Mouse (Mus musculus) forelimb bud, embryonic 11.5 days (tissue): ENCODE data around the gene Nlrx1.
A peak's percentile ranks its signal among the peaks of the same experiment; 100 is the strongest.

Experiments
- DNase-seq: peaks from one replicate; pipeline ENCODE4 v3.0.0-alpha.2; 2012; ENCODE audit warnings: low read depth, low spot score

Gene Nlrx1

DNA sequence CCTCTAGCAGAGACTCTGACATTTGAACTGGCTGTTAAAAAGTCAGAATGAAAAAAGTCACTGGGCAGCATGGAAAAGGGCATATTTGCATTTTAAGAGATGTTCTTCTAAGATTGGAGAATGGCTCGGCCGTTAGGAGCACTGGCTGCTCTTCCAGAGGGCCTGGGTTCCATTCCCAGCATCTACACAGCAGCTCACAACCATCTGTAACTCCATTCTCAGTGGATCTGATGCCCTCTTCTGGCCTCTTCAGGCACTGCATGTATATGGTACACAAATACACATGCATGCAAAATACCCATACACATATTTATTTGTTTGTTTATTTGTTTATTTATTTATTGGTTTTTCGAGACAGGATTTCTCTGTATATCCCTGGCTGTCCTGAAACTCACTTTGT, 678 bp upstream of the Nlrx1 start:
- no peak for DNase-seq

DNA sequence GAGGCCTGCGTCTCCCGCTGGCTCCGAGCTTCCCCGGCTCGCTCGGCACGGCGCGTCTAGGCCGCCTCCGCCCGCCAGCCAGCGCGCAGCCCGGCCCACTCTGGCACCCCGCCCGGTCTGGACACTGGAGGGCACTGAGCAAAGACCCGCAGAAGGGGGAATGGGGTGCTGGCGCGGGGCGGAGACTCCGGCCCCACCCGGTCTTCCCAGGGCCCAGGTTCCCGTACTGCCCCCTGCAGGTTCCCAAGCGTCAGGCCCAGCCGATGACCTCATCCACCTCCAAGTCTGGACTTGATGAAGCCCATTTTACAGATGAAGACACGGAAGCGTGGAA, 405 bp downstream of the Nlrx1 start:
- DNase-seq = peak; percentile 72

DNA sequence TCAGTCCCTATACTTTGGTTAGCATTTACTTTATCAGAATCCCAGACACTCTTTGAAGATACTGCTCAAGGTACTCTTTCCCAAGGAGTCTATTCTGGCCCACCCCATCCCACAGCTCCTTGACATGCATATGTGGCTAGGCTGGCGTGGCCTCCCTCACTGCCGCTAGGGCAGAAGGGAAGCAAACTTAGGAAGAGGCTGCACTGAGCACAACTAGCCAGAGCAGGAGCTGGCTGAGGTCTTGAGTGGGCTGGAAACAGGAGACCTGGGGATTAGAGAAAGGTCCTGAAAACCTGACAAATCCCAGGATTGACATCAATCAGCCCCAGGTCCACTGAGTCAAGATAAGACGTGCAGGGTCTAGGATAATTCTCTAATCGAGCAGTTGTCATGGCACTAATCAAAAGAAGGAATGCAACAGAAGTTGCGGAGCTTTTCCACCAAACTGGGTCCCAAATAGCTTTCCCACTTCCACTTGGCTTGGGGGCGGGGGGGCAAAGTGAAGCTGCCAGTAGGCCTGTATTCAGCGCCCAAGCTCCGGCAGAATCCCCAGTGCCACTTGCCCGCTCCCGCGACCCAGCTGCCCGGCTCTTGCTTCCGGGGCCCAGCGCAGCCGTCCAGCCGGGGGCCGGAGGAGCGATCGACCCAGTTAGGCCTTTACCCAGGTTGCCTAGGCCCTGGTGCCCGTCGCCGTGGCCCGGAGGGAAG, 926 bp downstream of the Nlrx1 start:
- DNase-seq = no peak

DNA sequence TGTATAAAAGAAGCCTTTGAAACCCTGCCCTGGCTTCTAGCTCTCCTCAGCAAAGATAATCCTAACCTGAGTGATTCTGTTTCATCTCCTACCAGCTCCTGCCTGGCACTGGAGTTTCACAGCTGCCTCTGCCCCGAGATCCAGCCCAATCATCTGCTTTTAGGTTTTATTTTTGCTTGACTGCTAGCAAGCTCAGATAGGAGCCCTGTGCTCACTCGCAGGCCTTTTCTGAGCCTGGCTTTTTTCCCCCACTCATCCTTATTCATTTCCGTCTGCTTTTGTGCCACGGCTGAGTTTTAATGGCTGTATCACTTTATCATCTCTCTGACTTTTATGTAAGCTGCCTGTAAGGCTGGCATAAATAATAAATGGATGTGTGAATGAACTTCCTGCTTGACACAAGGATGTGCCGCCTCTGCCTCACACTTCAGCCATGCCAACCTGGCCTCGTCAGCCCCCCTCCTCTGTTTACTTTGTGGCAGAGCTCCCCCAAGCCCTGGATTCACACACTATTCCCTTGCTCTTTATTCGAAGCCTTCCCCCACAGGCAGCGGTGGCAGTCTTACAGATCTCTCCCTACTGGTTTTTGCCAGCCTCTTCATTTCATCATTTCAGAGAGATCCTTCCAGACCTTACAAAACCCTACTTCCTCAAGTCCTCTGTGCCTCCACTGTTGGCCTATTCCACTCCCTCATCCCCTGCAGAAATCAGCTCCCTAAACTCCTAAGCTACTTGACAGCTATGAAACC, 1.7 kb downstream of the Nlrx1 start:
- DNase-seq = no peak

DNA sequence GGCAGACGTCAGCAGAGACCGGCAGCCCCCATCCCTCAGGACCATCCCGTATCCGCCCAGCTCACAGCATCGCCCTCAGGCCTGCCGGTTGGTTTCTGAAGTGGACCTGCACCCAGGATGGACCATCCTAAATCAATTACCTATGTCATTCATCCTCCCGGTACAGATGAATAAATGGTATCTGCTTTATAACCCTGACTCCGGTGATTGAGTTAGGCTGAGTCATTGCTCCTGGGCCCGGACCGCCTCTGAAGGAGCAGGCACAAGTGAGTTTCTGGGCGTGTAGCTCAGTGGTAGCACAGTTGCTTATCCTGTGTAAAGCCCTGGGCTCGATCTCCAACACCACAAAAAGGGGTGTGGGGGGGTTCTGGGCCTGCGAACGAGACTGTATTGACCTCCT, 7.0 kb downstream of the Nlrx1 start:
- DNase-seq = no peak

DNA sequence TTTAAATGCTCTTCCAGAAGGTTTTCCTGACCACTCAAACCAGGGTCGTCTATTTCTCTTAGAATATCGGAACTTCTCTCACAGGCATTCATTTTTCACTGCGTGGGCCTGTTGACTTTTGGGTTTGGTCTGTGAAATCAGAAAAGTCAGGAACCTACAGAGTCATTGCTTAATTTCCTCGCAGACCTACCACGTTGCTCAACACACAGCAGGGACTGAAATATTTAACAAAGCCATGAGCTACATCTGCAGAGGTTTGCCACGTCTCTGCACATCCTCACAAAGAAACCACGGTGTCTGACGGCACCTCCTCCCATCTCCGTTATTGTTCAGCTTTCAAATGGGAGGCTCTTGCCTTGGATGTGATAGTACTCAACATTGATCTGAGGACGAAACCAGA, 9.4 kb downstream of the Nlrx1 start:
- no peak for DNase-seq

DNA sequence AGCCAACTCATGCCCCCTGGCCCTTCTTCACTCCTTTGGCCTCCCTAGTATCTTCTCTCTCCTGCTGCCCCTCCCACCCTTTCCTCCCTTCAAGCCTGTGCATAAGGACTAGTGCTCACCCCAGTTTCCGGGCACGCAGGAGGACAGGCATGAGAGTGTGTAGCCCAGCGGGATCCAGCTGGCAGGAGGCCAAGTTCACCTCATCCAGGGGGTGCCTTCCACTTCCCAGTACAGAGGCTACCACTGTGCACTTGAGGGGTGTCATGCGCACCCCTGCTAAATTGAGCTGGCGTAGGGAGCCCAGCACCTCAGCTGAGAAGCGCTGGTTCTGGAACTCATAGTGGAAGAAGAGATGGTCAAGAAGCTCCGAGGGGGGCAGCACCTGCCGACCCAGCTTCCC, 12.2 kb downstream of the Nlrx1 start:
- DNase-seq = no peak

DNA sequence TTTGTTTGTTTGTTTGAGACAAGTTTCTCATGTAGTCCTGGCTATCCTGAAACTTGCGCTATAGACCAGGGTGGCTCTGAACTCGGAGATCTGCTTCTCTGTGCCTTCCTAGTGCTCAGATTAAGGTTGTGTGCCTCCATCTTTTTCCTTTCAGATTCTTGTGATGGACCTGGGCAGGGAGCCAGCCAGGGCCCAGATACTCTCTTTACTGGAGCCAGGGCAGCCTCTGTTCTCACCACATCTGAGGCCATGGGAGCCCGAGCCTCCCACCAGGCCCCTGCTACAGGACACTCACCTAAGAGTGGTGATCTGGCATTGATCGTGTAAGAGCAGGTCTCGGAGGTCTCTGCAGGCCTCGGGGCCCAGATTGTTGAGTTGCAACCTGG, 13.3 kb downstream of the Nlrx1 start:
- DNase-seq = no peak

DNA sequence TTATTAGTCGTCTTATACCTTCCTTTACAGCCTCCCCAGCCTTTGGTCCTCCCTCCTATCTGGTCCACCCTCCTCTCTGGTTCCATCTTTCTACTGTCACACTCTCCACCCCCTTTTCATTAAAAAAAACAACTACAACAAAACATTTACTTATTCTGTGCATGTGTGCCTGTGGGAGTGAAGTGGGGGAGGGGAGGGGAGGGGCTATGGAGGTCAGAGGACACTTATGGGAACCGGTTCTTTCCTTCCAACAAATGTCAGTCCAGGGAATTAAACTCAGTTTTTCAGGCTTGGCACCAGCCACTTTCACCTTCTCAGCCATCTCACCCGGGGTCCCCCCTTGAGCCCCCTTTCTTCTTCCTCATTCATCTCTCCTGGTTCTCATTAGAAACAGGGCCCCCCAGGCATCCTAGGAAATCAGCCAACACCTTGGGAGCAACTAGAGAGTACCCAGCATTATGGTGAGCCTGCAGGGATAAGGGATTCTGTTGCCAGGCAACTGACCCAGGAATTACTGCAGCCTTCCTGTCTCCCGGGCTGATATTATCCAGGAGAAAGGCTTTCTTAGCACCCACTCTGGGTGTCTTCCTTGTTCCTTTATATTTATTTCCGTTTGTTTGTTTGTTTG, 13.8 kb downstream of the Nlrx1 start:
- DNase-seq = peak; percentile 19

DNA sequence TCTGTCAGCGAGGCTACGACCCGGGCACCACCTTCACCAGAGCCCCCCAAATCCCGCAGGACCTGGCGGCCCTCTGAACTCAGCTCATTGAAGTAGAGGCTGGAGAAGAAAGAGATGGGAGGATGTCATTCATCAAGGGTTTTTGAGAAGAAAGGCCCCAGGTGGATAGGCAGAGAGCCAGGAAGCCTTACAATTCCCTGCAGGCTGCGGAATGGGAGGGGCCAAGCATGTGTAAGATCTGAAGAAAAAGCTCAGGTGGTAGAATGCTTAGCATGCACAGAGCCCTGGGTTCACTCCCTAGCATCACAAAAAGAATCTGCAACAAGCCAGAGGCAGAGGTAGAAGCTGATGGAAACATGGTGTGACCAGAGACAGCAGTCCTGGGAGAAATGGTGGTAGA, 15.0 kb downstream of the Nlrx1 start:
- no peak for DNase-seq

DNA sequence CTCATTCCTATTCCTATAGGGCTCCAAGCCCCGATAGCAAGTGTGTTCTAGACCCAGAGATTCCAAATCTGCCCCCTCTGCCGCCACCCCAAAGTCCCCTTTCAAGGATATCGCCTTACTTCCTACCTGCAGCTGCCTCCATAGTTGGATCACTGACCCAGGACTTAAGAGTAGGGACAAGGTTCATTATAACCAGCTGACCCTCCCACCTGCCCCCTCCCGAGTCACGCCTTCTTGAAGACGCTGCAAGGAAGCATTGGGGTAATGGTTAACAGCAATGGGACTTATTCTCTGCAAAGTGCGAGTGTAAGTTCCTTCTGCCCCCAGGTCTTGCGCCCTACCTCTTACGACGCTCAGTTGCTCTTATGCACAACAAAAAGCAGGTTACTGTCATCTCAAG, 17.1 kb downstream of the Nlrx1 start, which contains the start of gene Pdzd3:
Gene Pdzd3 (minus strand): TSS at position 158 of the 400 bp plus-strand sequence.
- DNase-seq = no peak

DNA sequence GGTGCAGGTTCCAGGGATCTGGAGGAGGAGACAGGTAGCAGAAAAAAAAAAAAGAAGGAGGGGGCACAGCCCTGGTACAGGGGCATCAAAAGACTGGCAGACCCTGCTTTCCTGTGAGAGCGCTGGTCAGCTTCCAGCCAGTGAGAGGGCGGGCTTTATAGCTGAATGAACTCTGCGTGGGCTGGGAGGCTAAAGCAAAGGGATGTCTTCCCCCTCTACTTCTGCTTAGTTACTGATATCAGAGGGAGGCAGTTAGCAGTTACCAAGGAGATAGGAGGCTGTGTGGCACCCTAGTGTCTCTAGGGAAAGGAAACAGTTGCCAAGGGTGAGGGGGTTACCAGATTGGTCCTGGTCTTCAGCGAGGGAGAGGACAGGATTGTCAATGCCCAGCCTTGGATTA, 18.0 kb downstream of the Nlrx1 start:
- no peak for DNase-seq

DNA sequence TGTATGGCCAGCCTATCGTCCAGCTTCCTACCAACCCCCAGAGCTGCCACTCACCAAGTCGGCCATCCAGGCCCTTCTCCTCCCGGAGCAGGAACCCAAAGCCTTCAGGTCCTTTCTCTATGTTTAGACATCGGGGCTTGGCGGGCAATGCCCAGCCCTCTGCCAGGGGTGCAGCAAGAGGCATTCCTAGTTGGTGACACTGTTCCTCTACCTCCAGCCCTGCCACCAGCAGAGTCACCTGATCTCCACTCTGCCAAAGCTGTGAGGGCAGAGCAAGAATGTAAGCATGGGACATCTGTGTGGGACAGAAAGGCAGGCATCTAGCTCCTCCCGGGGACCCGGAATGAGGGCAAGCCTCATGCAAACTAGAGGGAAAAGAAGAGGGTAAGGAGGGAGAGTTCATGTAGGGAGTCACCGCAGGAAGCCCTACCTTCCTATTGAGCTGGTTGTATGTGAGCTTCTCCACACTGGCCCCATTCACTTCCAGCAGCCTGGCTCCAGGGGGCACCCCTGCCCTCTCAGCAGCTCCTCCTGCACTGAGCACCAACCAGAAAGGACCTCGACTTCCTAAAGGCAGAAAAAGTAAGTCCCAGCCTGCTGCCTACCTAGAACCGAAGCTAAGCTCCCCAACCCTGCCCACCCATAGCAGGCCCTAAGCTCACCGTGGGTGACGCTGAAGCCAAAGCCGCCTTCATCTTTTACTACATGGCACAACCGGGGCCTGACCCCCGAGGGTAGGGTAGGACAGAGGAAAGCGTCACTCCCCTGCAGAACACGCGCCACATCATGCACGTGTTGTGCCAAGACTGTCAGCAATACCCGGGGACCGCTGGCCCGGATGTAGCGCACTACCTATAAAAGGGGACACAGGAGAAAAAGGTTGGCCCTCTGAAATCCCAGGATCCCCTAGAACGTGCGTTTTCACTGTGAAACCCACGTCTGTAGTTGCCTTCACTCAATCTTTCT, 18.9 kb downstream of the Nlrx1 start:
- DNase-seq = peak; percentile 36

DNA sequence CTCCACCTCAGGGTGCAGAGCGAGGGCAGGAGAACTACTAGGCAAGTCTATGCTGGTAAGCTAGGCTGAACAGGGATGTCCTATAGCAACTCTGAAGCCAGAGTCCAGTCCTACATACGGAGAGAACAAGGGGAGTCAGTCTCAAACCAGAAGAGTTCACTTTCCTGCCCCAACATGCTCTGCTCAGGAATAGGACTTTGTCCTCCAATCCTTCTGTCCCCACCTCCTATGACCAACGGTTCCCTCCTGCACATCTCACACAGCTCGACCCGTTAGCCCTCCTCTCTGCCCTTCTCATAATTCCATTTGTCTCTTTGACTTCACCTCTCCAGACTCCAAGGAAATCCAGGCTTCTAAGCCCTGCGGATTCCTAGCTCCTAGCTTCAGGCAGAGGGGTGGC, 20.5 kb downstream of the Nlrx1 start:
- DNase-seq = no peak

DNA sequence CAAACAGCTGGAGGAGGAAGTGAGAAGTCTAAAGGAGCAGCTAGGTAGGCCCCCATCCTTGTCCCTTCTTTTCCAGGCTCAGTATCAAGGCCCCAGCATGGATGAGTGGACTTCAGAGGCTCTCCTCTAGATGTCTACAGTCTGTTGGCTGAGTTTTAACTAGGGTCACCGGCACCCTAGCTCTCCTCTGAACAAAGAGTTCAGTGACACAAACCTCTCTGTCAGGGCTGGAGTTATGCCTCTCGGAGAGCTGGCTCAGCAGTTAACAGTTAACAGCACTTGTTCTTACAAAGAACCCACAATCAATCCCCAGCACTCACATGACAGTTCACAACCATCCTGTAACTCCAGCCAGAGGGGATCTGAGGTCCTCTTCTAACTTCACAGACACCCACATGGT, 24.8 kb downstream of the Nlrx1 start:
- no peak for DNase-seq

DNA sequence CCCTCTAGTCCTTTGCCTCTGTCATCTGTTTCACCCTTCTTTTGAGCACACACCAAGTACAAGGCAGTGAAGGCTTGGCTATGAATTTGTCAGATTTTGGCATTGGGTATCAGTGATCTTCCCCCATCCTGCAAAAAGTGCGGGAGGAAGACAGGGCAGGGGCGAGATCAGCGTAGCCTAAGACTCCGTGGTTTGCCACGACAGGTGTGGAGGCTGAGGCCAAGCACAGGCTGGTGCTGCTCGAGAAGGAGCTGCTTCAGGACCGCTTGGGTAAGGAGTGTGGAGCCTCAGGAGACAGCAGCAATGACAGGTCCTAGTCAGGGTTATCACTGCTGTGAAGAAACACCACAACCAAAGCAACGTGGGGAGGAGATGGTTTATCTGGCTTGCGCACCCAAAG, 27.0 kb downstream of the Nlrx1 start:
- no peak for DNase-seq

DNA sequence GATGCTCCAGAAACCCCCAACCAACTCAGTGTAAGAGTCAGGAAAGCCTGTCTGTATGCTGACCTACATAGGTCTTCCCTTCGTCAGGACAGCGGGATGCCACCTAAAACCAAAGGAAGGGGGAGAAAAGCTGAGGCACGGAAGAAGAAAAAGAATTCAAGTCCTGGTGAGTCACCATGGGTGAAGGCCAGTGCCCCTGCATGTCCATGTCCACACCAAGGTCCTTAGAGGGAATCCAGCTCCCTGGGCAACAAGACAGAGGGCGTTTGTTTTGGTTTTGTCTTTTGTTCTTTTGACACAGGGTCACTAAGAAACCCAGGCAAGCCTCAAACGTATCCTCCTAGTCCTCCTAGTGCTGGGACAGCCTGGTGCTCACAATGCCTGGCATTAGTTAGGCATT, 27.5 kb downstream of the Nlrx1 start:
- no peak for DNase-seq

DNA sequence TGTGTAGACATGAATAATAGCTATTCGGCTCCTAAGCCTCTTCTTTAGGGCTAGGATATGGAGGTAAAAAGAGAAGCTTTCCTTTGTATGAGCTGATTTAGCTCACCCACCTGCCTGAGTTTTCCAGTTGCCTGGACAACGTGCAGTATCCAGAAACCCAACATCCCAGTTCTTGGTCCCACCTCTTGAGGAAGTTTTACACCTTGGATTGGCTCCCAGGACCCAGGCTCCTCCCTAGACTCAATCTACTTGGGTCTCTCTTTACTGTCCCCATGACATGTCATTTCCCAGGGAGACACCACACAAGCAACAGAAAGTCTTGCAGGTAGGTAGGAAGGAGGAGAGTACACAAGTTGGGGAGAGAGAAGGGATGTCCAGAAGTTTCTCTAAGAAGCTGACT, 28.0 kb downstream of the Nlrx1 start, which contains the start of gene Ccdc153:
Gene Ccdc153 (plus strand): TSS at position 278 of the 400 bp plus-strand sequence.
- DNase-seq = no peak

DNA sequence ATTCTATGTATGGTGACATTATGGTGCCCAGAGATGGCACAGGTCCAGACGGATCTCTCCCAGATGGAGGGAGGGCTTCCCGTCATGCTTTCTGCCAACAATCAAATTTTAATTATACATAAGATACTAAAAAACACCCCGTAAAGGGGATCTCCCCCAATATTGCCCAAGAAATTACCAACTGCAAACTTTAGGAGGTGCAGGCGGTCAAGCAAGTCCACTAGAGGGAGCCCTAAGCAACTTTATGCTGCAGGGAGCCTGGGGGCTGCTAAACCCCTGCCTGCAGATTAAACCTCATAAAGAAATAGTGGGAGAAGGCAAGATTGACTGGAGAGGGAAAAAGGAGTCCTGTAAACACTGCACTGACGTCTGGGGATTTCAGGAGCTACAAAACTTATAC, 29.0 kb downstream of the Nlrx1 start:
- DNase-seq = peak; percentile 74

DNA sequence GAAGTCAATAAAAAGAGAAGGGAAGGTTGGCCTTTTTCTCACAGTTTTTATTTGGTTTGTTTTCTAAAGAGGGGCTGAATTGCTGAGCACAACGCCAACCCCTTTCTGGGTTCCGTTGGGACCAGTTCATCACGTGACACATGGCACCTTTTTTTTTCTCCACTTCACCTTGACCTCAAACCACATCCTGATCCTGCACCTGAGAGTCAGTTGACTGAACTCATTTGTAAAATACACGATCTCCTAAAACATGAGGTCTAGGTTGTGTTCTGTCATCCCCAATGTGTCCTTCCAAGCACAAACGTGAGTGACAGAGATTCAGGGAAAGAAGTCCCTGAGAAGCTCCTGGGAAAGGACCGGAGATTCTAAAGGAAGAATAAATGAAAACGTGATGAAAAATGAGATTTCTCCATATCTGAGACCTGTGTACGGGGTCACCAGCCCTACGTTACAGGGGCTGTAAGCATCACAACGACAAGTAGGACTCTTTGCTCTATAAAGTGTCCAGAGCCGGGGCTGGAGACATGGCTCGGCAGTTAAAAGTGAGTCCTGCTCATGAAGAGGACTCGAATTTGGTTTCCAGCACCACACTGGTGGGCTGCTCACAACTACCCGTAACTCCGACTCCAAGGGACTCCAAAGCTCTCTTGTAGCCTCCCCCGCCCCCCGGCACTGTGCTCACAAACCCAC, 29.8 kb downstream of the Nlrx1 start:
- no peak for DNase-seq

DNA sequence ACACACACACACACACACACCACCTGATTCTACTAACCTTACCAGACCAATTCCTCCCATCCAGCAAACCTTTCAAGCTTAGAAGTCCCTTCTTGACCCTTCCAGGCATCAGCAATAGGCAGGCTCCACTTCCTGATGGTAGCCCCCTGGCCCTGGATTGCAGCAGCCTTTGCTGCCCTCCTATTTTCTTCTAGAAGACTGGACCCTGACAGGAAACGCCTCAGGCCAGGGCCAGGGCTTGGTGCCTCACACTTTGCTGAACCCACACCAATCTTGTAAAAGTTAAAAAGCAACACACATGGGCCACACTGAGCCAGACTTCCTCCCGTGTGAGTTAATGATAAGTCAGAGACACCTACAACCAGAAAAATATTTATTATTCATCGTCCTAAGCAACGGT, 31.3 kb downstream of the Nlrx1 start:
- DNase-seq = no peak
